Mouse (Mus musculus): ENCODE data around the gene Hpse. TPM values are rescaled to one million over a fixed set of nuclear protein-coding genes. Genes with fewer than 3 reads are reported as not detected.

Hpse gene
- polyA plus RNA-seq, 1 experiment from 2014 or later, result 2.9 TPM

GRCm38 (mm10) chr5:100650969-100651368 is 68.5 kb downstream of the Hpse start:
- 83% methylated on average over 7 of the region's 7 CpGs for WGBS
- Histone ChIP-seq H3K9ac (ENCODE audit: low read depth, low read length) (no peak overlapping the region), H3K9me3 (ENCODE audit: control insufficient read depth, low read length) (no peaks in the 10 kb centered on the region), H3K4me1 (ENCODE audit: control insufficient read depth, insufficient read depth, low read length) (peaks cover 25% of the 10 kb centered on the region; the same call in 1 of the 2 replicates), H3K36me3 (ENCODE audit: control insufficient read depth, insufficient read depth, low read length) (0 out of 2 replicates have a peak, but pooled peaks cover 4% of the 10 kb centered on the region), H3K27ac (ENCODE audit: low read length) (no peak overlapping the region), H3K27me3 (replicated peaks; ENCODE audit: control insufficient read depth, insufficient read depth, low read length) (no peaks in the 10 kb centered on the region), H3K4me3 (ENCODE audit: low read length) (no peak overlapping the region), H3K4me2 (ENCODE audit: low read depth, low read length) (no peak overlapping the region)
- ATAC-seq, result no peak

GRCm38 (mm10) chr5:100648546-100648945 is 71.0 kb downstream of the Hpse start:
- peak overlapping the region; percentile 14; the same call in 1 of the 2 replicates for H3K27ac ChIP-seq (ENCODE audit: low read length)
- peaks cover 31% of the 10 kb centered on the region for H3K4me1 ChIP-seq (ENCODE audit: control insufficient read depth, insufficient read depth, low read length)
- WGBS, result 33% methylated on average over 5 of the region's 6 CpGs
- no peaks in the 10 kb centered on the region for H3K36me3 ChIP-seq (ENCODE audit: control insufficient read depth, insufficient read depth, low read length)
- H3K4me2 ChIP-seq (ENCODE audit: low read depth, low read length), result peak overlapping the region; percentile 21; the same call in 1 of the 2 replicates
- H3K4me3 ChIP-seq (ENCODE audit: low read length), result no peak overlapping the region
- H3K9me3 ChIP-seq (ENCODE audit: control insufficient read depth, low read length), result no peaks in the 10 kb centered on the region
- ATAC-seq, result no peak
- no peak overlapping the region for H3K9ac ChIP-seq (ENCODE audit: low read depth, low read length)
- H3K27me3 ChIP-seq (replicated peaks; ENCODE audit: control insufficient read depth, insufficient read depth, low read length), result no peaks in the 10 kb centered on the region

- no peaks in the 10 kb centered on the region for H3K36me3 ChIP-seq (ENCODE audit: control insufficient read depth, insufficient read depth, low read length)
- peak; percentile 41 for ATAC-seq
- H3K4me1 ChIP-seq (ENCODE audit: control insufficient read depth, insufficient read depth, low read length), result peaks cover 36% of the 10 kb centered on the region
- no peaks in the 10 kb centered on the region for H3K27me3 ChIP-seq (replicated peaks; ENCODE audit: control insufficient read depth, insufficient read depth, low read length)
- WGBS, result 54% methylated on average over 10 of the region's 10 CpGs
- peak overlapping the region; percentile 14; the same call in 1 of the 2 replicates for H3K27ac ChIP-seq (ENCODE audit: low read length)
- no peak overlapping the region for H3K4me3 ChIP-seq (ENCODE audit: low read length)
- H3K9ac ChIP-seq (ENCODE audit: low read depth, low read length), result no peak overlapping the region
- H3K9me3 ChIP-seq (ENCODE audit: control insufficient read depth, low read length), result no peaks in the 10 kb centered on the region
- H3K4me2 ChIP-seq (ENCODE audit: low read depth, low read length), result peak overlapping the region; percentile 21; the same call in 1 of the 2 replicates
These were observed 71.5 kb downstream of the Hpse start for GRCm38 (mm10) chr5:100648046-100648445.

- Histone ChIP-seq H3K4me2 (ENCODE audit: low read depth, low read length) (no peak overlapping the region), H3K4me3 (ENCODE audit: low read length) (no peak overlapping the region), H3K9me3 (ENCODE audit: control insufficient read depth, low read length) (no peaks in the 10 kb centered on the region), H3K36me3 (ENCODE audit: control insufficient read depth, insufficient read depth, low read length) (no peaks in the 10 kb centered on the region), H3K27me3 (replicated peaks; ENCODE audit: control insufficient read depth, insufficient read depth, low read length) (no peaks in the 10 kb centered on the region), H3K9ac (ENCODE audit: low read depth, low read length) (no peak overlapping the region; the same call in 1 of the 2 replicates), H3K27ac (ENCODE audit: low read length) (peak overlapping the region; percentile 55), H3K4me1 (ENCODE audit: control insufficient read depth, insufficient read depth, low read length) (peaks cover 38% of the 10 kb centered on the region)
- WGBS, result 64% methylated on average over 4 of the region's 4 CpGs
- ATAC-seq, result peak; percentile 6; the same call in 1 of the 2 replicates
These were observed 73.0 kb downstream of the Hpse start for GRCm38 (mm10) chr5:100646558-100646957.

DNA sequence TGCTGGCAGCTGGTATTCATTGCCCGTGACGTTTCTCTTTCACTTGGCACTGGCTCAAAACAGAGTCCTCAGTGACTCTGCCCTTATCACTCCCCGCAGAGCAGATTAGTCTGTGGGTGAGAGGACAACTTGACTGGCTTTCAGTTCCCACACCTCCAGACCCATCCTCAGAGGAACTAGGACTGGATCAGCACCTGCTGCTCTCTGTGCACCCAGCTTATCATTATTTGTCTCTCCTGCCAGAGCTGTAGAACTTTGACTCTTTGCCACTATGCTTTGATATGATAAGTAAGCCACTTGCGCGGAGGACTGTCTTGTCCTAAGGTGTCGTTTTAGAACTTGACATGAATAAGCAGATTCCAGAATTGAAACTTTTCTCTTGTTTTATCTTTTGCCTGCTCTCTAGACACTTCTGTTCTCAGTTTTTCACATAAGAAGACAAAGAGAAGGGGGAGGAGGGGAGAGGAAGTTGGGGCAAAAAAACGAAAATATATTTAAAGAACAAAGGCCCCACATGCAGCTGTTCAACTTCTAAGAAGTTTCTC is 75.5 kb downstream of the Hpse start:
- no peaks in the 10 kb centered on the region for H3K9me3 ChIP-seq (ENCODE audit: control insufficient read depth, low read length)
- 44% methylated on average over 7 of the region's 7 CpGs for WGBS
- H3K9ac ChIP-seq (ENCODE audit: low read depth, low read length), result no peak overlapping the region
- H3K4me3 ChIP-seq (ENCODE audit: low read length), result no peak overlapping the region
- peak; percentile 89 for ATAC-seq
- no peaks in the 10 kb centered on the region for H3K27me3 ChIP-seq (replicated peaks; ENCODE audit: control insufficient read depth, insufficient read depth, low read length)
- no peaks in the 10 kb centered on the region for H3K36me3 ChIP-seq (ENCODE audit: control insufficient read depth, insufficient read depth, low read length)
- peaks cover 31% of the 10 kb centered on the region for H3K4me1 ChIP-seq (ENCODE audit: control insufficient read depth, insufficient read depth, low read length)
- H3K4me2 ChIP-seq (ENCODE audit: low read depth, low read length), result no peak overlapping the region; the same call in 1 of the 2 replicates
- peak overlapping the region; percentile 72 for H3K27ac ChIP-seq (ENCODE audit: low read length)

DNA sequence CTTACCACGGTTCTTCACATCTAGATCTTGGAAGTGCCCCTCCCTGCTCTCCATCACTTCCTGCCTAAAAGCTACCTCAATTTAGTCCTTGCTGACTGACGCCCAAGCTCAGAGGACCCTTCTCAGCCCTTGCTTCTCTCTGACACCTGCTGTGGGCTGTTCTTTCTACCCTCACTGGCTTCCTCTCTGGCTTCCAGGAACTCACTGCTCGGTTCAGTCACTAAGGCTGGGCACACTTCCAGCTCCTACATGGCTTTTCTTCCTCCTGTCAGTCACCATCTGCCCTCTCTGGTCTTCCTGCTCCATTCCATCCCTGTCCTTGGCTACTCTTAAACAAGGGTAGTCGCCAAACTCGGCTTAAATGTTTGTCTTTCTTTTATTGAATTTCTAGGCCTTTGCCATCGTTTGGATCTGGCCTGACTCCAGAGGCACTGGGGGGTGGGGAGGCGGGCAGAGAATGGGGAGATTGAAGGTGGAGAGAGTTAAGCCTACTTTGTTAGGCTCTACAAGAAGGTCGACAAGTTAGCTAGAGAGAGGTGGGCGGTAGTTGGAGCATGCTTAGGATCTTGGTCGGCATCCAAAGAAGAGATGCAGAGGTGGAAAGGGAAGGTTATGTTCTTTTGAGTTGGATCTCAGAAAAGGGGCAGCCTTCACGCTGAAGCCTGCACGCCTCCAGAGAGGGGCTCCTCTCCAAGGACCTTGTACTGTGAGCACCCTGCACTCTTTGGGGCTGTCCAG is 76.1 kb downstream of the Hpse start:
- Histone ChIP-seq H3K36me3 (ENCODE audit: control insufficient read depth, insufficient read depth, low read length) (no peaks in the 10 kb centered on the region), H3K4me1 (ENCODE audit: control insufficient read depth, insufficient read depth, low read length) (peaks cover 29% of the 10 kb centered on the region), H3K9ac (ENCODE audit: low read depth, low read length) (no peak overlapping the region), H3K9me3 (ENCODE audit: control insufficient read depth, low read length) (no peaks in the 10 kb centered on the region), H3K27ac (ENCODE audit: low read length) (peak overlapping the region; percentile 72), H3K4me2 (ENCODE audit: low read depth, low read length) (no peak overlapping the region; the same call in 1 of the 2 replicates), H3K27me3 (replicated peaks; ENCODE audit: control insufficient read depth, insufficient read depth, low read length) (no peaks in the 10 kb centered on the region), H3K4me3 (ENCODE audit: low read length) (no peak overlapping the region)
- WGBS, result 55% methylated on average over 12 of the region's 12 CpGs
- ATAC-seq, result peak; percentile 8; the same call in 1 of the 2 replicates

GRCm38 (mm10) chr5:100642316-100642715 is 77.2 kb downstream of the Hpse start:
- no peak overlapping the region for H3K4me2 ChIP-seq (ENCODE audit: low read depth, low read length)
- no peak overlapping the region for H3K4me3 ChIP-seq (ENCODE audit: low read length)
- no peak overlapping the region for H3K27ac ChIP-seq (ENCODE audit: low read length)
- 87% methylated on average over 5 of the region's 5 CpGs for WGBS
- H3K9me3 ChIP-seq (ENCODE audit: control insufficient read depth, low read length), result no peaks in the 10 kb centered on the region
- H3K36me3 ChIP-seq (ENCODE audit: control insufficient read depth, insufficient read depth, low read length), result no peaks in the 10 kb centered on the region
- H3K27me3 ChIP-seq (replicated peaks; ENCODE audit: control insufficient read depth, insufficient read depth, low read length), result no peaks in the 10 kb centered on the region
- peaks cover 23% of the 10 kb centered on the region for H3K4me1 ChIP-seq (ENCODE audit: control insufficient read depth, insufficient read depth, low read length)
- ATAC-seq, result no peak
- no peak overlapping the region for H3K9ac ChIP-seq (ENCODE audit: low read depth, low read length)

DNA sequence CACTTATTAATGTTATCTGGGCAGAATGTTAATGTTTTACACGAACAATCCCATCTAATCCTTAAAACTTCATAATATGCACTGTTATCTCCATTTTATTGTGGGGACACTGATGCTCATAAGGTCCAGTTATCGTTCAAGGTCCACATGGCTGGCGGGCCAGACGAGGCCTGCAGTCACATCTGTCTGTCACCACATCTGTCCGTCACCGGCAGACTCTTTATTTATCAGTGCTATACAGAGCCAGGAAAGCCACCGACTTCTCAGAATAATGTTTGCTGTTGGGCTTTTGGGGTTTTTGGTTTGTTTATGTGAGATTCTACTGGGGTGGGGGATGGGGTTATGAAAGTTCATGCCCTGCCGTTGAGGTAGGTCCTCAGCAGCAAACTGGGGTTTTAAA is 81.0 kb downstream of the Hpse start:
- Histone ChIP-seq H3K4me1 (ENCODE audit: control insufficient read depth, insufficient read depth, low read length) (peaks cover 20% of the 10 kb centered on the region), H3K27ac (ENCODE audit: low read length) (no peak overlapping the region), H3K4me3 (ENCODE audit: low read length) (no peak overlapping the region), H3K9ac (ENCODE audit: low read depth, low read length) (no peak overlapping the region), H3K9me3 (ENCODE audit: control insufficient read depth, low read length) (no peaks in the 10 kb centered on the region), H3K4me2 (ENCODE audit: low read depth, low read length) (no peak overlapping the region), H3K27me3 (replicated peaks; ENCODE audit: control insufficient read depth, insufficient read depth, low read length) (no peaks in the 10 kb centered on the region), H3K36me3 (ENCODE audit: control insufficient read depth, insufficient read depth, low read length) (no peaks in the 10 kb centered on the region)
- ATAC-seq, result peak; percentile 72
- WGBS, result 48% methylated on average over 8 of the region's 8 CpGs

GRCm38 (mm10) chr5:100636794-100637544 is 82.5 kb downstream of the Hpse start:
- H3K27ac ChIP-seq (ENCODE audit: low read length), result peak overlapping the region; percentile 42; the same call in 1 of the 2 replicates
- 0 out of 2 replicates have a peak overlapping the region, but pooled peaks have one; percentile 10 for H3K9ac ChIP-seq (ENCODE audit: low read depth, low read length)
- no peaks in the 10 kb centered on the region for H3K36me3 ChIP-seq (ENCODE audit: control insufficient read depth, insufficient read depth, low read length)
- 0 out of 2 replicates have a peak overlapping the region, but pooled peaks have one; percentile 6 for H3K4me2 ChIP-seq (ENCODE audit: low read depth, low read length)
- no peaks in the 10 kb centered on the region for H3K27me3 ChIP-seq (replicated peaks; ENCODE audit: control insufficient read depth, insufficient read depth, low read length)
- H3K9me3 ChIP-seq (ENCODE audit: control insufficient read depth, low read length), result no peaks in the 10 kb centered on the region
- H3K4me3 ChIP-seq (ENCODE audit: low read length), result no peak overlapping the region
- ATAC-seq, result no peak
- 61% methylated on average over 8 of the region's 8 CpGs for WGBS
- H3K4me1 ChIP-seq (ENCODE audit: control insufficient read depth, insufficient read depth, low read length), result peaks cover 15% of the 10 kb centered on the region
